Mouse (Mus musculus): ENCODE measurements around the gene Axin1. TPM values are rescaled to one million over a fixed set of nuclear protein-coding genes. Genes with fewer than 3 reads are reported as not detected.

The Axin1 gene
- polyA plus RNA-seq, 1 experiment from 2014 or later = 6.6 TPM

- Histone ChIP-seq H3K4me3 (ENCODE audit: low read length) (no peak overlapping the region), H3K9me3 (ENCODE audit: control insufficient read depth, low read length) (no peaks in the 10 kb centered on the region), H3K4me2 (ENCODE audit: low read depth, low read length) (no peak overlapping the region), H3K27me3 (replicated peaks; ENCODE audit: control insufficient read depth, insufficient read depth, low read length) (no peaks in the 10 kb centered on the region), H3K4me1 (ENCODE audit: control insufficient read depth, insufficient read depth, low read length) (peaks cover 17% of the 10 kb centered on the region), H3K9ac (ENCODE audit: low read depth, low read length) (no peak overlapping the region), H3K27ac (ENCODE audit: low read length) (no peak overlapping the region), H3K36me3 (ENCODE audit: control insufficient read depth, insufficient read depth, low read length) (no peaks in the 10 kb centered on the region)
- WGBS = 85% methylated on average over 11 of the region's 11 CpGs
- ATAC-seq = no peak
Observed at GRCm38 (mm10) chr17:26137106-26137750, 1.3 kb upstream of the Axin1 start.

GRCm38 (mm10) chr17:26137751-26138130 lies 747 bp upstream of the Axin1 start:
- H3K4me3 ChIP-seq (ENCODE audit: low read length) = peak overlapping the region; percentile 88
- 76% methylated on average over 2 of the region's 2 CpGs for WGBS

GRCm38 (mm10) chr17:26138901-26139381 lies 453 bp downstream of the Axin1 start:
- ATAC-seq = peak; percentile 82
- no peaks in the 10 kb centered on the region for H3K27me3 ChIP-seq (replicated peaks; ENCODE audit: control insufficient read depth, insufficient read depth, low read length)
- H3K27ac ChIP-seq (ENCODE audit: low read length) = peak overlapping the region; percentile 94
- no peaks in the 10 kb centered on the region for H3K9me3 ChIP-seq (ENCODE audit: control insufficient read depth, low read length)
- peak overlapping the region; percentile 88 for H3K4me3 ChIP-seq (ENCODE audit: low read length)
- peak overlapping the region; percentile 65 for H3K4me2 ChIP-seq (ENCODE audit: low read depth, low read length)
- peaks cover 17% of the 10 kb centered on the region for H3K4me1 ChIP-seq (ENCODE audit: control insufficient read depth, insufficient read depth, low read length)
- 0% methylated on average over 41 of the region's 58 CpGs for WGBS
- peak overlapping the region; percentile 97 for H3K9ac ChIP-seq (ENCODE audit: low read depth, low read length)
- H3K36me3 ChIP-seq (ENCODE audit: control insufficient read depth, insufficient read depth, low read length) = peaks cover 7% of the 10 kb centered on the region; the same call in 1 of the 2 replicates

More at GRCm38 (mm10) chr17:26137751-26138130, 747 bp upstream of the Axin1 start:
- no peak for ATAC-seq
- Histone ChIP-seq H3K4me1 (ENCODE audit: control insufficient read depth, insufficient read depth, low read length) (peaks cover 17% of the 10 kb centered on the region), H3K9ac (ENCODE audit: low read depth, low read length) (peak overlapping the region; percentile 61; the same call in 1 of the 2 replicates), H3K27me3 (replicated peaks; ENCODE audit: control insufficient read depth, insufficient read depth, low read length) (no peaks in the 10 kb centered on the region), H3K36me3 (ENCODE audit: control insufficient read depth, insufficient read depth, low read length) (peaks cover 3% of the 10 kb centered on the region; the same call in 1 of the 2 replicates), H3K4me2 (ENCODE audit: low read depth, low read length) (peak overlapping the region; percentile 65), H3K27ac (ENCODE audit: low read length) (peak overlapping the region; percentile 58), H3K9me3 (ENCODE audit: control insufficient read depth, low read length) (no peaks in the 10 kb centered on the region)

- Histone ChIP-seq H3K36me3 (ENCODE audit: control insufficient read depth, insufficient read depth, low read length) (peaks cover 7% of the 10 kb centered on the region), H3K4me2 (ENCODE audit: low read depth, low read length) (no peak overlapping the region)
Observed at GRCm38 (mm10) chr17:26142796-26143195, 4.3 kb downstream of the Axin1 start.

GRCm38 (mm10) chr17:26143386-26143785 lies 4.9 kb downstream of the Axin1 start:
- H3K9me3 ChIP-seq (ENCODE audit: control insufficient read depth, low read length) = no peaks in the 10 kb centered on the region
- H3K9ac ChIP-seq (ENCODE audit: low read depth, low read length) = no peak overlapping the region
- no peak overlapping the region for H3K27ac ChIP-seq (ENCODE audit: low read length)
- H3K4me2 ChIP-seq (ENCODE audit: low read depth, low read length) = no peak overlapping the region
- H3K4me1 ChIP-seq (ENCODE audit: control insufficient read depth, insufficient read depth, low read length) = peaks cover 12% of the 10 kb centered on the region
- H3K27me3 ChIP-seq (replicated peaks; ENCODE audit: control insufficient read depth, insufficient read depth, low read length) = no peaks in the 10 kb centered on the region
- peaks cover 7% of the 10 kb centered on the region for H3K36me3 ChIP-seq (ENCODE audit: control insufficient read depth, insufficient read depth, low read length)
- 97% methylated on average over 5 of the region's 5 CpGs for WGBS
- ATAC-seq = no peak
- no peak overlapping the region for H3K4me3 ChIP-seq (ENCODE audit: low read length)

More at GRCm38 (mm10) chr17:26142796-26143195, 4.3 kb downstream of the Axin1 start:
- Histone ChIP-seq H3K27ac (ENCODE audit: low read length) (no peak overlapping the region), H3K9me3 (ENCODE audit: control insufficient read depth, low read length) (no peaks in the 10 kb centered on the region), H3K9ac (ENCODE audit: low read depth, low read length) (no peak overlapping the region), H3K4me3 (ENCODE audit: low read length) (no peak overlapping the region), H3K27me3 (replicated peaks; ENCODE audit: control insufficient read depth, insufficient read depth, low read length) (no peaks in the 10 kb centered on the region), H3K4me1 (ENCODE audit: control insufficient read depth, insufficient read depth, low read length) (peaks cover 16% of the 10 kb centered on the region)
- ATAC-seq = no peak
- 86% methylated on average over 4 of the region's 4 CpGs for WGBS

GRCm38 (mm10) chr17:26149056-26149455 lies 10.6 kb downstream of the Axin1 start:
- no peak overlapping the region for H3K4me2 ChIP-seq (ENCODE audit: low read depth, low read length)
- WGBS = 83% methylated on average over 2 of the region's 2 CpGs
- H3K4me3 ChIP-seq (ENCODE audit: low read length) = no peak overlapping the region
- H3K9ac ChIP-seq (ENCODE audit: low read depth, low read length) = no peak overlapping the region
- H3K9me3 ChIP-seq (ENCODE audit: control insufficient read depth, low read length) = no peaks in the 10 kb centered on the region
- H3K27me3 ChIP-seq (replicated peaks; ENCODE audit: control insufficient read depth, insufficient read depth, low read length) = no peaks in the 10 kb centered on the region
- no peak overlapping the region for H3K27ac ChIP-seq (ENCODE audit: low read length)
- ATAC-seq = no peak
- peaks cover 20% of the 10 kb centered on the region for H3K36me3 ChIP-seq (ENCODE audit: control insufficient read depth, insufficient read depth, low read length)
- no peaks in the 10 kb centered on the region for H3K4me1 ChIP-seq (ENCODE audit: control insufficient read depth, insufficient read depth, low read length)

- H3K27me3 ChIP-seq (replicated peaks; ENCODE audit: control insufficient read depth, insufficient read depth, low read length) = no peaks in the 10 kb centered on the region
- WGBS = 94% methylated on average over 2 of the region's 2 CpGs
- no peaks in the 10 kb centered on the region for H3K9me3 ChIP-seq (ENCODE audit: control insufficient read depth, low read length)
- peaks cover 20% of the 10 kb centered on the region for H3K36me3 ChIP-seq (ENCODE audit: control insufficient read depth, insufficient read depth, low read length)
- H3K4me2 ChIP-seq (ENCODE audit: low read depth, low read length) = no peak overlapping the region
- H3K9ac ChIP-seq (ENCODE audit: low read depth, low read length) = no peak overlapping the region
- no peaks in the 10 kb centered on the region for H3K4me1 ChIP-seq (ENCODE audit: control insufficient read depth, insufficient read depth, low read length)
- no peak for ATAC-seq
- H3K4me3 ChIP-seq (ENCODE audit: low read length) = no peak overlapping the region
- no peak overlapping the region for H3K27ac ChIP-seq (ENCODE audit: low read length)
Observed at GRCm38 (mm10) chr17:26151886-26152630, 13.6 kb downstream of the Axin1 start.

- Histone ChIP-seq H3K36me3 (ENCODE audit: control insufficient read depth, insufficient read depth, low read length) (no peaks in the 10 kb centered on the region), H3K4me2 (ENCODE audit: low read depth, low read length) (no peak overlapping the region), H3K4me1 (ENCODE audit: control insufficient read depth, insufficient read depth, low read length) (peaks cover 3% of the 10 kb centered on the region; the same call in 1 of the 2 replicates), H3K27me3 (replicated peaks; ENCODE audit: control insufficient read depth, insufficient read depth, low read length) (no peaks in the 10 kb centered on the region), H3K9ac (ENCODE audit: low read depth, low read length) (no peak overlapping the region), H3K9me3 (ENCODE audit: control insufficient read depth, low read length) (no peaks in the 10 kb centered on the region), H3K27ac (ENCODE audit: low read length) (no peak overlapping the region), H3K4me3 (ENCODE audit: low read length) (no peak overlapping the region)
- ATAC-seq = no peak
- WGBS = 88% methylated on average over 1 of the region's 1 CpGs
Observed at GRCm38 (mm10) chr17:26162736-26163135, 24.2 kb downstream of the Axin1 start.

- Histone ChIP-seq H3K9me3 (ENCODE audit: control insufficient read depth, low read length) (no peaks in the 10 kb centered on the region), H3K9ac (ENCODE audit: low read depth, low read length) (no peak overlapping the region), H3K36me3 (ENCODE audit: control insufficient read depth, insufficient read depth, low read length) (peaks cover 4% of the 10 kb centered on the region; the same call in 1 of the 2 replicates), H3K4me1 (ENCODE audit: control insufficient read depth, insufficient read depth, low read length) (no peaks in the 10 kb centered on the region), H3K4me2 (ENCODE audit: low read depth, low read length) (no peak overlapping the region), H3K27ac (ENCODE audit: low read length) (no peak overlapping the region), H3K27me3 (replicated peaks; ENCODE audit: control insufficient read depth, insufficient read depth, low read length) (no peaks in the 10 kb centered on the region), H3K4me3 (ENCODE audit: low read length) (no peak overlapping the region)
- ATAC-seq = 0 out of 2 replicates have a peak, but pooled peaks have one; percentile 33
- WGBS = 77% methylated on average over 2 of the region's 2 CpGs
Observed at GRCm38 (mm10) chr17:26168039-26168438, 29.6 kb downstream of the Axin1 start.
